In the genomic region with DNA sequence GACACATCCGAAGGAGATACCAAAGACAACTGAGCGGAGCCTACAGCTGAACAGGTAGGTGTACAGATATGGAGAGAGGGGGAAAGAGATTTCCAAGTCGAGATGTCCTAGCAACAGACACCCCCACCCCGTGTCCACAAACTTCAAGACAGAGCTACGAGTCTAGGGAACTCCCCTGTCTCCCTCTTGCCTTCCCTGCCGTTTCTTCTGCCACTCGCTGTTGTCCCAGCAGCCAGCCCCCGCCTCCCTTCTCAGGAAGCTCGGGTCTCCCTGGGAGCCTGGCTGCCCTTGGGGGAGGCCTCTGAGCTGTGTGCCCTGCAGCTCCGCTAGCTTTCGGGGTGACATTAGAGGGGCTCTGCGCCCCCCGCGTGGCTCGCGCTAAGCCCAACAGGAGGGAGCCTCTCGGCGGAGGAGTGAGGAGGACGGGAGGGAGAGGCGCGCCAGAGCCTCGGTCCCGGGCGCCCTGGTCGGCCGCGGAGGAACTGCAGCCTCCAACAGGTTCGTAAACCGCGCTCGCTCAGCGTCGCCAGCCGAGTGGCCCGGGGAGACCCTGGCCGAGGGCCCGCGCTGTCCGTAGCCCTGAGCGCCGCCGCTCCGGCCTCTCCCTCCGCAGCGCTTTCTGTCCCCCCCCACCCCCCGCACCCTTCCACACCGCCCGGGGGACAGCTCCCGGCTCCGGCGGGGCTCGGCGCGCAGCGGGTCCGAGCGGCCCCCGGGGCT, we compare ENCODE assay signal across 7 mouse cellular contexts.
DNase-seq lines count a peak whose midpoint lies in the region; ATAC-seq lines count a peak whose summit lies in the region.

No protein-coding gene starts in this region.

- H3K4me2 ChIP-seq in heart, embryonic 16.5 days (ENCODE audit: low read depth, low read length), result peak overlapping the region; percentile 92

- H3K36me3 ChIP-seq in heart, embryonic 16.5 days (ENCODE audit: control insufficient read depth, insufficient read depth), result no peaks in the 10 kb centered on the region

- H3K27ac ChIP-seq in heart, embryonic 16.5 days (ENCODE audit: low read length), result peak overlapping the region; percentile 97

- ATAC-seq in heart, embryonic 16.5 days (replicated peaks; ENCODE audit: extremely low read depth, insufficient read depth, low FRiP score), result peak; percentile 66

- DNase-seq in ES-CJ7 (ENCODE audit: low read depth, low spot score), result peak; percentile 29
- DNase-seq in adrenal gland, adult 18-20 months (ENCODE audit: low spot score in 2 of 2), result peak; percentile 48 to 51
- DNase-seq in embryo, embryonic 9.5 days (ENCODE audit: extremely low spot score), result peak; percentile 67
- DNase-seq in kidney, postnatal 25 days, result peak; percentile 37 to 69
- peak; percentile 11 for DNase-seq in lung, postnatal 36 days
- DNase-seq in right cerebral cortex, postnatal 14 days, result peak; percentile 58

- WGBS in heart, embryonic 16.5 days, result 1% methylated on average over 49 of the region's 58 CpGs

- no peaks in the 10 kb centered on the region for H3K27me3 ChIP-seq in heart, embryonic 16.5 days (ENCODE audit: control insufficient read depth, insufficient read depth, low read length)

- H3K4me1 ChIP-seq in heart, embryonic 16.5 days (ENCODE audit: control insufficient read depth, insufficient read depth, low read length), result peaks cover 16% of the 10 kb centered on the region

- no peaks in the 10 kb centered on the region for H3K9me3 ChIP-seq in heart, embryonic 16.5 days (replicated peaks; ENCODE audit: control insufficient read depth, low read length)

- H3K4me3 ChIP-seq in heart, embryonic 16.5 days (ENCODE audit: low read length), result peak overlapping the region; percentile 86

- H3K9ac ChIP-seq in heart, embryonic 16.5 days (ENCODE audit: low read length), result peak overlapping the region; percentile 97

Comparison
In these comparisons a context has a peak if more than half of its experiments do, and no peak if none do; other contexts are left out.
1. Peak in every context shown above with its lines: DNase-seq, ATAC-seq, H3K4me3 ChIP-seq and H3K27ac ChIP-seq.
2. DNase-seq: peak in every context shown above with its lines; median percentile 67 in embryo, embryonic 9.5 days; 58 in right cerebral cortex, postnatal 14 days; 53 in kidney, postnatal 25 days; 50 in adrenal gland, adult 18-20 months; 29 in ES-CJ7; 11 in lung, postnatal 36 days.